Mouse (Mus musculus) kidney, postnatal 25 days (tissue): ENCODE data around the gene Olfr1443.

Source experiments
- DNase-seq, 2 experiments: peaks; one replicate each; pipeline ENCODE4 v3.0.0; 2021; ENCODE audit warnings: mixed read lengths in 2 of 2

Gene Olfr1443

DNA sequence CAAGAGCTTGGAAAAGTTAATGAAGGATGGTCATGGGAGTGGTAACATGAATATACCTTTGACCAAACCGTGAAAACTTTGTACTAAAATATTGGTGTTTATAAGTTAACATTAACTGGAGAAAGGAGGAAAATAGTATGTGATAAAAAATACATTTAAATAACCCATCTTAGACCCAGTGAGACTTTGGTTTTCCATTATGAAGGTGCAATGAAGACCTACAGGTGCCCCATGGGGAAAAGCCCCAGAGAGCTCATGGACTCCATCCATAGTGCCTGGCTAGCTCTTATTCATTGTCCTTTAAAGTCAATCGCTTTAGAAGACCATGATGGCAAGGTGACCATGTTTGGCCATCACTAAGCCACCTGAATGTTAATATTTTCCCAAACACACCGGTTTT, at the start of gene Olfr1443:
Olfr1443 (plus strand) TSS at position 301 of the 400 bp plus-strand sequence.
- no peak for DNase-seq

GRCm38 (mm10) chr19:12633176-12633575, 44.7 kb upstream of the Olfr1443 start, which contains the start of gene Glyat:
TSS of gene Glyat (plus strand) at chr19:12633308.
- DNase-seq, result peak; percentile 55

- DNase-seq, result no peak
These were observed 43.7 kb upstream of the Olfr1443 start for GRCm38 (mm10) chr19:12634259-12634658.

DNA sequence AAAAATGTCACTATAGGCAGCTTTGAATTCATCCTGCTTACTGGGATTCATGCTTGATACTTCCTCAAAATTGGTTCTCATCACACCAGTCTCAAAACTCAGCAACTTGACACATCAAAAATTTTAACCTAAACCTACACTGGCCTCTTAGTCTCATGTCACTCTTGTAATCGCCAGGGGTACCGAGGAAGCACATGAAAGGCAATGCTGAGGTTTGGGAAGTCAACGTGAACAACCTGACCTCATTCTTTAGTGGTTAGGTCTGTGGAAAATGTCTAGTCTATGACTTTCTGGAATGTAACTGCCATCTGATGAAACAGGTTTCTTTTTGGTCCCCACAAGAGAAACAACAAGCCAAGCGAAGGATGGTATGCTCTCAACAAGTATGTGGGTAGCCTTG, 42.9 kb upstream of the Olfr1443 start:
- no peak for DNase-seq

DNA sequence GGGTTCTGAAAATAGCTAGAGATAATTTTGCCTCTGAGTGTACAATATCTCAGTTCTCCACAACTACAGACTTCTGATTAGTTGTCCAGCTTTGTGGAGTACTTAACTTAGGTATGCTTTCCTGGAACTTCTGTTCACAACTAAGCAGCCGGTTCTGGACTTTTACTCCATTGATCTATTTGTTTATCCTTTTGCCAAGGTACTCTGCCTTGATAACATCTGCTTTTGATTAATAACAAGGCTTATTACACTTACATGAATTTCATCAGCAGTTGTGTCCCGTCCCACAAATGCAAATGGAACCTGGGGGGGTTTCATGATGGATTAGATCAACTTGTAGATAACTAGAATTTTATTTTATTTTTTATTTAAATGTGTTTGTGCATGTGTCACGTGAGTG, 41.0 kb upstream of the Olfr1443 start:
- DNase-seq, result no peak

GRCm38 (mm10) chr19:12638049-12638448, 39.9 kb upstream of the Olfr1443 start:
- no peak for DNase-seq

- DNase-seq, result no peak
These were observed 28.4 kb upstream of the Olfr1443 start for GRCm38 (mm10) chr19:12649511-12649910.

DNA sequence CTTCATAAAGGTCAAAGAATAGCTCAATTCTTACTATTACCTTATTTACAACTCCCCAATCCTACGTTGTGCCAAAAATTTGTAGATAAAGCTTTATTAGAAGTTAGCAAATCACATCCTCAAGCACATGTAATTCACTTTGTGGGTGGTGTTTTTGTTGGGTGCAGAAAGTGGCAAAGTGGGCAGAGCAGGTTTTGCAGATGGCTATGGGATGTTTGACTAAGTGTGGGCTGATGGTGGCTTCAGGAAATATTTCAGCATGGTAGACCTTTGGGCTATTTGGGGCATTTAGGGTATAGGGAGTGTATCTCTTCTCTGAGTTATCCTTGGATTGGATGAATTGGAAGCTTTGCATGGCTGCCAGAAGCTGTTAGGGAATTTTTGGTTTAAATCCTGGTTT, 11.8 kb upstream of the Olfr1443 start:
- no peak for DNase-seq

- DNase-seq, result peak in 1 of 2 experiments; percentile 4
These were observed 9.3 kb upstream of the Olfr1443 start for GRCm38 (mm10) chr19:12668601-12669000.

GRCm38 (mm10) chr19:12670139-12670538, 7.8 kb upstream of the Olfr1443 start, which contains the start of gene Olfr1442:
TSS of gene Olfr1442 (plus strand) at chr19:12670439.
- DNase-seq, result no peak

DNA sequence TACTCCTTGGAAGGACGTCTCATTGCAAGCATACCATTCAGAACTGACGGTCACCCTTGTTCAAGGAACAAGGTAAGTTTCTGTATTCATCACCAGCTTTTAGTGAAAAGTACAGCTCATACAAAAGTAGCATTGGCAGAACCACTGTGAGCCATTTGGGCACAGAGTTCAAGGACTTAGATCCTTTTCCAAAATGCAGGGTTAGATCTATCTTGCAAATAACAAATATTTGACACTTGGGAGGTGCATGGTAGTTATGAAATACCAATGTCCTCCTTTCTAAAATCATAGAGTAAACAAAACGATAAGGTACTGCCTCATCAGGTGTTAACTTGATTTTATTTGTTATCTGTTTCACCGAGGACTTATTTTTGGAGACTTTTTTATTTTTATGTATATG, 6.9 kb upstream of the Olfr1443 start:
- no peak for DNase-seq

GRCm38 (mm10) chr19:12684638-12685037, 6.7 kb downstream of the Olfr1443 start:
- DNase-seq, result no peak

DNA sequence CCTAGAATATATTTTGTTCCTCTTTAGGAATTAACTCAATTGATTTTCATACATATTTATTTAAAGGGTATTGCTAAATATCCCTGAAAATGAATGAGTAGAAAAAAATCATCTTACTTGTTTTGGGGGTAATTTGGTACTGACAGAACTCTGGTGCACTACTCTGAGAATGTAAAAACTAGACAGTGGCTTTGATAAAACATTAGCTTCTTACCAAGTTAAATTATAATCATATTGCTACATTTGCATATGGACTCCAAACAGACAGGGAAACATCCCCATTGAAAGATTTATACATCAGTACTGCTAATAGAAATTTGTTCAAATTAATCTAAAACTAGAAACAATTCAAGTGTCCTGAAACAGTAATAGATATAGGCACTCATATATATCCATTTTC, 7.3 kb downstream of the Olfr1443 start:
- DNase-seq, result no peak

- DNase-seq, result peak in 1 of 2 experiments; percentile 34
These were observed 17.7 kb downstream of the Olfr1443 start, which contains the start of gene Keg1 for GRCm38 (mm10) chr19:12695590-12695989. TSS of gene Keg1 (plus strand) at chr19:12695786.

DNA sequence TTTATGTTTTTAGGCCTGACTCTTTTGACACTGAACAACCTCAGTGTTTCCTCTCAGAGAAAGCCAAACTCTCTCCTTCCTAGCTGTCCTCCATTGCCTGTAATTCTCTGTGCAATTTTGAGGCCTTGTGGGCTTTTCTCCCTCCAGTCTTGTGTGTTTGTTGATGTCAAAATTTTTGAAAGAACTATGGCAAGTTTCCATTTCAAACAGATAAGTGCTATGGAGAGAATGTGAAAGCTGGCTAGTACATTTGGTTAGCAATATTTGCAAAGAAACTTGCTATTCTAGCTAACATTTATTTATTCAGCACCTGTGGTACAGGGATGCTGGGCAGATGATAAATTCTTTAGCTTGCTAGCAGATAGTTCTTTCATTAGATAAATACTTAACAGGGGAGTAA, 18.3 kb downstream of the Olfr1443 start:
- DNase-seq, result no peak

GRCm38 (mm10) chr19:12708458-12708857, 30.5 kb downstream of the Olfr1443 start:
- no peak for DNase-seq

DNA sequence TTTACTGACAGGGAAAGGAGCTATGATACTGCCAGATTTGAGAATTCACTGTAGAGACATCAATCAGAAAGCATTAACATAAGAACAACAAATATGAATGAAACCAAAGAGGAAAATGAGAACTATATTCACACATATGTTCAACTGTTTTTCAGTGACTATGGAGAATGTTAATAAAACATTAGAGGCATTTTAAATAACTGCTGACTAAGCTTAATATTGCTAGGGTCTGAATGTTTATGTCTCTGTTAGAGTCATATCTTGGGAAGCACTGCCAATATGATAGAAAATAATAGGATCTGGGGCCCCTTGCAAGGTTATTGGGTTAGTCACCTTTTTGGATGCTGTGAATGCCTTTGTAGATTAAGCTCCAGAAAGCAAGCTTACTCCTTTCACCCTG, 31.1 kb downstream of the Olfr1443 start:
- no peak for DNase-seq

DNA sequence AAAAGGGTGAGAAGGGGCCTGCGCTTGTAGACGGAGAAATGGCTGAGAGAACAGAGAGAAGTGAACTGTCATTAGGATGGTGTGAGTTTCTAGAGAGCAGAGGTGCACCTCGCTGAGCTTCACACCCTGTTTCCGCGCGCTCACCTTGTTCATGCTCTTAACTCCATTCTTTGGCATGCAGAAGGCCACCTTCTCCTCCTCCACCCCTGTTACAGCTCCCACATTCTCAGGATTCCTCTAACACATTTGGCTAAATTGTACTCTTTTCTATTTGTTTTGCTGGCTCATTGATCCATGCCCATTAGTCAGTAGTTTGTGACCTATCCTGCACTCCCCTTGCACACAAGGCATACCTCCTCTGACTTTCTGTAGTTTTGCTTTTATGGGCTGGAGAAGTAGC, 41.3 kb downstream of the Olfr1443 start:
- DNase-seq, result no peak

- peak in 1 of 2 experiments; percentile 55 for DNase-seq
These were observed 42.6 kb downstream of the Olfr1443 start for GRCm38 (mm10) chr19:12720463-12720862.

DNA sequence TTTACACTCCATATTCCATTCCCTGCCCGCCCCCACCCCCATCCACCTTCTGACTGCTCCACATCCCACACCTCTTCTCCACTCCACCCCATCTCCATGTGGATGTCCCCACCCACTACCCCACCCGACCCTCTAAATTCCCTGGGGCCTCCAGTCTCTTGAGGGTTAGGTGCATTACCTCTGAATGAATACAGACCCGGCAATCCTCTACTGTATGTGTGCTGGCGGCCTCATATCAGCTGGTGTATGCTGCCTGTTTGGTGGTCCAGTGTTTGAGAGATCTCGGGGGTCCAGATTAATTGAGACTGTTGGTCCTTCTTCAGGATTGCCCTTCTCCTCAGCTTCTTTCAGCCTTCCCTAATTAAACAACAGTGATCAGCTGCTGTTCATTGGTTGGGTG, 43.0 kb downstream of the Olfr1443 start:
- peak in 1 of 2 experiments; percentile 39 for DNase-seq

DNA sequence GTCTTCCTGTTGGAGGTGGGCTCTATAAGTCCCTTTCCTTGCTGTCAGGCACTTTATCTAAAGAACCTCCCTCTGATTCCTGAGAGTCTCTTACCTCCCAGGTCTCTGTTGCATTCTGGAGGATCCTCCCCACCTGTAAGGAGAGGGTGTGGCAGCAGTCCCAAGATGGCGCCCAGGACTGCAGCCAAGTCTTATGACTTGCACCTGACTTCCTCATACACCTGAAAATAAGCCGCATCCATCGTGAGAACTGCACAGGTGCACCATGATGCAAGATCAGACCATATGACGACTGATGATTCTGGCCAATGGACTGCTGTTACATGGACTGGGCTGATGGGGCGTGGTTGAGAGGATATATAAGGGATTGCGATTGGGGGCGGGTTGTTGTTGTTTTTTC, 43.7 kb downstream of the Olfr1443 start:
- DNase-seq, result peak in 1 of 2 experiments; percentile 42

DNA sequence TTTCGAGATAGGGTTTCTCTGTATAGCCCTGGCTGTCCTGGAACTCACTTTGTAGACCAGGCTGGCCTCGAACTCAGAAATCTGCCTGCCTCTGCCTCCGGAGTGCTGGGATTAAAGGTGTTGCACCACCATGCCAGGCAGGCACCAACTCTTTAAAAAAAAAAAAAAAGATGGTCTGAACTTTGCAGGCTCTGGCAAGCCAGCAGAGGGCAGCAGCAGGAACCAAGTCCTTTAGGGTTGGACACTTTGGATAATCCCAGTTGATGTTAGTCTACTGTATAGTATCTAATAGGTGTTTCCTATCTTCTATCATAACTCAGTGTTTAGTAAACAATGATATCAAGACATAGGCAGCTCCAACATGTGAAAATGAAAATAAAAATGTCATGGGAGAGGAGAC, 44.4 kb downstream of the Olfr1443 start:
- DNase-seq, result peak; percentile 69 to 71

GRCm38 (mm10) chr19:12725851-12726250, 47.9 kb downstream of the Olfr1443 start:
- no peak for DNase-seq

DNA sequence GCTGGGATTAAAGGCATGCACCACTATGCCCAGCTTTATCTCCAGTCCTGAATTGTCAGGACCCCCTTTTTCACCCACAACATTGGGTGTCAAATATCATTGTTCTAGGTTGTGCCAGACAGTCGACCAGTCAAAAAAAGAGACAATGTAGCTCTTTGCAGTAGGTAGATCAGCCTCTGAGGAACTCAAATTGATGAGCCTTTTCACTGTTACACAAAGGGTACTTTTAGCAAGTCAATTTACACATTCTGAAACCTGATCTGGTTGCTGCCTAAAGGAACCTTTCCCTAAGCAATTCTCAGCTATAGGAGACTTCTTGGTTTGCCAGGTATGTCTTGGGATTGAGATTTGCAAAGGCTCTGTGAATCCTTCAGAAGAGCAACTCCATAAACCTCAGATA, 53.1 kb downstream of the Olfr1443 start:
- DNase-seq, result no peak

DNA sequence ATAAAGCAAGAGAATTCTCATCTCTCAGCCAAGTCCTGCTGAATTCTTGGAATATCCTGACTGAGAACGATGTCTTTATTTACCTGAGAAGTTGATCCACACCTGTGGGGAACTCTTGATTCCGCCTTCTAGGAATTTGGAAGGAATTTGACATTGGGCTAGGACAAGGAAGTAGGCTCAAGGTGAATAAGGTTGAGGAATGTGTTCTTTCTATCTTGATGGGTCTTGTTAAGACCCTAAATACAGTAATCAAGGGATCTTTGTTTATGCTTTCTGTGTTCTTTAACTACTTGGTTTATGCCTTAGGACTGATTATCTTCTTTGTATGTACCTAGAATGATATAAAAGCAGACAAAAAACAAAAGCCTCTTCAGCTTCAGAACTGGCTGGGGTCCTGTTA, 54.0 kb downstream of the Olfr1443 start:
- DNase-seq, result no peak
